Mouse (Mus musculus) MEL (cell line): Measurements from ENCODE around the gene Hmga1. TPM values are rescaled to one million over a fixed set of nuclear protein-coding genes. Genes with fewer than 3 reads are reported as not detected.

Experiments used
- DNase-seq: peaks from one replicate; pipeline ENCODE4 v3.0.0; 2011; ENCODE audit warnings: low read depth, low spot score
- H3K27ac ChIP-seq: 2 replicates; pipeline ENCODE4 v1.5.1; 2012; ENCODE audit warnings: low read depth, mild to moderate bottlenecking, control low read depth, low read length, moderate library complexity; ENCODE audit not compliant: control insufficient read depth
- H3K27me3 ChIP-seq, 2 experiments: fragments of 150-350 bp in 1 of 2; sonication (generic) in 1 of 2; 2 replicates each; pipeline ENCODE4 v1.6.1; 2012; ENCODE audit warnings: low read length in 2 of 2, mild to moderate bottlenecking in 2 of 2, improper control_type of control experiment in 1 of 2, moderate library complexity in 1 of 2; ENCODE audit not compliant: insufficient read depth in 2 of 2, control insufficient read depth in 1 of 2
- H3K36me3 ChIP-seq, 2 experiments: 2 replicates each; pipeline ENCODE4 v1.6.1; 2012 to 2014; ENCODE audit warnings: low read length in 2 of 2, improper control_type of control experiment in 1 of 2, inconsistent platforms in 1 of 2, mild to moderate bottlenecking in 1 of 2; ENCODE audit not compliant: insufficient read depth in 2 of 2, control insufficient read depth in 1 of 2
- H3K4me1 ChIP-seq, 2 experiments: fragments of 150-350 bp in 1 of 2; sonication (generic) in 1 of 2; 2 replicates each; pipeline ENCODE4 v1.6.1; 2012; ENCODE audit warnings: low read length in 2 of 2, improper control_type of control experiment in 1 of 2, mild to moderate bottlenecking in 1 of 2; ENCODE audit not compliant: insufficient read depth in 2 of 2, control insufficient read depth in 1 of 2
- H3K4me3 ChIP-seq, 2 experiments: fragments of 150-350 bp in 1 of 2; sonication (generic) in 1 of 2; 2 replicates each; pipeline ENCODE4 v1.5.1; 2012; ENCODE audit warnings: low read depth in 2 of 2, low read length in 2 of 2, mild to moderate bottlenecking in 2 of 2, moderate library complexity in 2 of 2, control low read depth in 1 of 2, improper control_type of control experiment in 1 of 2; ENCODE audit not compliant: control insufficient read depth in 1 of 2, insufficient read depth in 1 of 2
- H3K79me2 ChIP-seq: 2 replicates; pipeline ENCODE4 v1.6.1; 2012; ENCODE audit warnings: mild to moderate bottlenecking, low read length, moderate library complexity; ENCODE audit not compliant: control insufficient read depth, poor library complexity, insufficient read depth
- H3K9ac ChIP-seq: 2 replicates; pipeline ENCODE4 v1.6.1; 2012; ENCODE audit warnings: low read depth, mild to moderate bottlenecking, control low read depth, low read length, moderate library complexity; ENCODE audit not compliant: control insufficient read depth, poor library complexity, severe bottlenecking
- H3K9me3 ChIP-seq: fragments of 150-350 bp; sonication (generic); replicated peaks from 2 replicates; pipeline ENCODE4 v1.6.1; 2012; ENCODE audit warnings: mild to moderate bottlenecking, low read length, improper control_type of control experiment, moderate library complexity; ENCODE audit not compliant: insufficient read depth
- E2F4 ChIP-seq: IDR thresholded peaks from 2 replicates; pipeline ENCODE4 v1.6.1; 2011; ENCODE audit warnings: low read depth, low read length, improper control_type of control experiment, borderline replicate concordance
- ETS1 ChIP-seq: IDR thresholded peaks from 2 replicates; pipeline ENCODE4 v1.6.1; 2012; ENCODE audit warnings: low read depth, mild to moderate bottlenecking, inconsistent platforms, low read length, improper control_type of control experiment, moderate library complexity
- GABPA ChIP-seq: IDR thresholded peaks from 2 replicates; pipeline ENCODE4 v1.6.1; 2012; ENCODE audit warnings: low read depth, mild to moderate bottlenecking, inconsistent platforms, low read length, improper control_type of control experiment, moderate library complexity
- JUND ChIP-seq: IDR thresholded peaks from 2 replicates; pipeline ENCODE4 v1.6.1; 2011; ENCODE audit warnings: low read depth, mild to moderate bottlenecking, improper control_type of control experiment, low read length
- MAX ChIP-seq: IDR thresholded peaks from 2 replicates; pipeline ENCODE4 v1.6.1; 2011; ENCODE audit warnings: low read length, improper control_type of control experiment
- MXI1 ChIP-seq: IDR thresholded peaks from 2 replicates; pipeline ENCODE4 v1.6.1; 2011; ENCODE audit warnings: mild to moderate bottlenecking, low read depth, low read length, improper control_type of control experiment
- MYB ChIP-seq: IDR thresholded peaks from 2 replicates; pipeline ENCODE4 v1.6.1; 2011; ENCODE audit warnings: mild to moderate bottlenecking, low read depth, low read length, improper control_type of control experiment
- NELFE ChIP-seq: IDR thresholded peaks from 2 replicates; pipeline ENCODE4 v1.6.1; 2011; ENCODE audit warnings: low read depth, low read length, improper control_type of control experiment
- NRF1 ChIP-seq: IDR thresholded peaks from 2 replicates; pipeline ENCODE4 v1.6.1; 2014; ENCODE audit warnings: low read depth, mild to moderate bottlenecking, inconsistent platforms, low read length, improper control_type of control experiment, moderate library complexity; ENCODE audit not compliant: poor library complexity, insufficient read depth, severe bottlenecking
- POLR2A ChIP-seq, 2 experiments: IDR thresholded peaks; 2 replicates each; pipeline ENCODE4 v1.6.1; 2011 to 2012; ENCODE audit warnings: low read length in 2 of 2, mild to moderate bottlenecking in 2 of 2, control low read depth in 1 of 2, improper control_type of control experiment in 1 of 2, low read depth in 1 of 2, moderate library complexity in 1 of 2; ENCODE audit not compliant: control insufficient read depth in 1 of 2, insufficient read depth in 1 of 2, poor library complexity in 1 of 2
- SIN3A ChIP-seq: IDR thresholded peaks from 2 replicates; pipeline ENCODE4 v1.6.1; 2012; ENCODE audit warnings: low read length, improper control_type of control experiment, inconsistent platforms
- TBP ChIP-seq: IDR thresholded peaks from 2 replicates; pipeline ENCODE4 v1.8.0; 2011; ENCODE audit warnings: low read depth, low read length, improper control_type of control experiment
- TCF12 ChIP-seq: IDR thresholded peaks from 2 replicates; pipeline ENCODE4 v1.6.1; 2014; ENCODE audit warnings: low read depth, mild to moderate bottlenecking, inconsistent platforms, low read length, improper control_type of control experiment, moderate library complexity
- USF1 ChIP-seq: IDR thresholded peaks from 2 replicates; pipeline ENCODE4 v1.6.1; 2014; ENCODE audit warnings: low read depth, mild to moderate bottlenecking, inconsistent platforms, low read length, improper control_type of control experiment, moderate library complexity
- ZC3H11A ChIP-seq: IDR thresholded peaks from 2 replicates; pipeline ENCODE4 v1.6.1; 2012; ENCODE audit warnings: low read depth, mild to moderate bottlenecking, inconsistent platforms, low read length, improper control_type of control experiment
- ZKSCAN1 ChIP-seq: IDR thresholded peaks from 2 replicates; pipeline ENCODE4 v1.6.1; 2012; ENCODE audit warnings: low read depth, mild to moderate bottlenecking, inconsistent platforms, low read length, improper control_type of control experiment, moderate library complexity
- polyA plus RNA-seq, 2 experiments: library from polyadenylated mRNA; stranded (reverse) in 1 of 2; unstranded in 1 of 2; fragments of >175 nt in 1 of 2; fragments of >200 nt in 1 of 2; gene quantifications; 2 replicates each; pipeline versions ENCODE4 v1.2.1 to v1.2.4; 2012; ENCODE audit warnings: low replicate concordance in 2 of 2, low read depth in 1 of 2; ENCODE audit not compliant: insufficient read length in 2 of 2, insufficient read depth in 1 of 2, missing spikeins in 1 of 2
- total RNA-seq: library from RNA; depleted of rRNA; stranded (reverse); fragments of 300-350 nt; gene quantifications from 2 replicates; pipeline ENCODE4 v1.2.3, GENCODE M21; 2012

The Hmga1 gene
- total and polyA plus RNA-seq, 3 experiments: 96.0 to 112 TPM; not detected in 1

DNA sequence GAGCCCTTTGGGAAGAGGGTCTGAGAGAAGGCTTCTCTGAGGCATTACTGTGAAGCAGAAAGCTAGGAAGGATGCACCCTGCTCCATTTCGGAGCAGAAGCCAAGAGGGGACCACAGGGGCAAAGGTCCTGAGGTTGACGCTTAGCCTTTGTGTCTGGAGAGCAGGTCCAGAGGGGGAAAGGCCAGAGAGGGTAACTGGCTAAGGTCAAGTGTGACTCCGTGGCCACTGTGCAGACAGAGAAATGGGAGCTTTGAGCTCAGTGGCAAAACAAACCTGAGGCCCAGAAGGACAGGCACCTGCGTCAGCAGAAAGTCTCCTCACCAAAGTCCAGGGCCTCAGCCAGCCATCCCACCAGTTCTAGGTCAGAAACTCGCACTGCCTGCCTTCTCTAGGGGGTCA lies 47.8 kb upstream of the Hmga1 start:
- Histone ChIP-seq H3K27ac (no peak overlapping the region), H3K4me3 (no peak overlapping the region), H3K27me3 (no peaks in the 10 kb centered on the region; a peak in 1 of 4 replicates), H3K9ac (no peak overlapping the region), H3K36me3 (no peaks in the 10 kb centered on the region), H3K4me1 (no peaks in the 10 kb centered on the region), H3K79me2 (no peaks in the 10 kb centered on the region), H3K9me3 (no peaks in the 10 kb centered on the region)
- TF ChIP-seq NRF1 (no peak), SIN3A (no peak), GABPA (no peak), ZC3H11A (no peak), TCF12 (no peak), ETS1 (no peak), E2F4 (no peak), MYB (no peak), POLR2A (IDR thresholded peaks at IDR 0.05; ENCODE audit: control insufficient read depth in 1 of 2, insufficient read depth in 1 of 2, low read depth in 1 of 2, low read length in 2 of 2, poor library complexity in 1 of 2) (no peak), MAX (no peak), NELFE (no peak), USF1 (no peak), JUND (no peak), TBP (no peak), ZKSCAN1 (no peak), MXI1 (no peak)
- DNase-seq: no peak

DNA sequence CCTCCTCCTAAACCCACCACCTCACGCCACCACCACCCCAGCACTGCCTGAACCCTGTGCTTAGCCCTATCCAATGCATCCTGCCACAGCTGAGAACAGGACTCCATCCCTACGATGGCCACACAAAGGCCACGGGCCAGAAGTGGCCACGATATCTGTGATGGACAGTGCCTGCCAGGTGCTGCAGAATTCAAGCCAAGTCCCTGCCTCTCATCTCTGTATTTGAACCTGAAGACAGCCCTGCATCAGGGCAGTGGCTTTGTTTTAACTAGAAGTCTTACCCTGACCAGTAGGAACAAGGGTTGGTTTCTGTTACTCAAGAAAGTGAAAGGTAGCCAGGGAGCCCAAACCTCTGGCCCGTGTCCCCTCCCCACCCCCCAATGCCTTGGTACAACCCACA lies 47.2 kb upstream of the Hmga1 start:
- H3K27me3 ChIP-seq: no peaks in the 10 kb centered on the region; a peak in 1 of 4 replicates

More for the DNA sequence above, 47.2 kb upstream of the Hmga1 start:
- no peaks in the 10 kb centered on the region for H3K4me1 ChIP-seq
- H3K27ac ChIP-seq: no peak overlapping the region
- no peak overlapping the region for H3K9ac ChIP-seq
- no peak for DNase-seq
- TF ChIP-seq GABPA: no peak
- H3K79me2 ChIP-seq: no peaks in the 10 kb centered on the region
- no peaks in the 10 kb centered on the region for H3K36me3 ChIP-seq
- H3K9me3 ChIP-seq: no peaks in the 10 kb centered on the region
- no peak overlapping the region for H3K4me3 ChIP-seq
